Mouse (Mus musculus) spleen, postnatal 36 days (tissue): ENCODE results near the gene Tcf20.
A peak's percentile ranks its signal among the peaks of the same experiment; 100 is the strongest.
"Not testable (repeated sequence)": the region's sequence is repeated elsewhere in the genome, so short reads cannot be mapped to it uniquely, and the experiment has no call there.

Experiments used
- DNase-seq, 2 experiments: peaks; one replicate each; pipeline ENCODE4 v3.0.0; 2022; ENCODE audit warnings: low spot score in 2 of 2, mixed read lengths in 1 of 2

Gene Tcf20

DNA sequence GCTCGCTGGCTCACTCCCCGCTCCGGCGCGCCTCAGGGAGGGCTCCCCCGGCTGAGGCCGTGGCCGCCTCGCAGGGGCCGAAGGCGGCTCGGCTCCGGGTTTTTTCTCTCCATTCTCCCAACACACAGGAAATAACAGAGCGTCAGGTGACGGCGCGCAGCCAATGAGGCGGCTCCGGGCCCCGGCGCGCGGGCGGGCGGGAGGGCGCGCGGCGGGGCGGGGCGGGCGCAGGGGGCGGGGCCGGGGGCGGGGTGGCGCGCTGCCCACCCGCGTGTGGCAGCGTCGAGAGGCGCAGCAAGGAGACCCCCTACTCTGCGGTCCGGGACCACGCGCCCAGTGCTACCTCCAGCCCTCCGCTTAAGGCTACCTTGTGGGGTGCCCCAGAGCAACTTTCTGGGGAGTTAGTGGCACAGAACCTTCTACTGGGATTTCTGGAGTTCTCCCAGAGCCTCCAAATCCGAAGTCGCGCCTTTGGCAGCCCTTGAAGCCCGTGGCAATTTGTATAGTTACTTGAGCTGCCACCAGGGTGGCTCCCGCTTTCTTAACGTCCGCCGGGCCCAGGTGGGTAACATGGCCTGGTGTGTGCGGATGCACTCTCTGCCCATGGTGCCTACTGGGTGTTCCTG lies 87.9 kb downstream of the Tcf20 start:
- peak; percentile 85 to 87 for DNase-seq

DNA sequence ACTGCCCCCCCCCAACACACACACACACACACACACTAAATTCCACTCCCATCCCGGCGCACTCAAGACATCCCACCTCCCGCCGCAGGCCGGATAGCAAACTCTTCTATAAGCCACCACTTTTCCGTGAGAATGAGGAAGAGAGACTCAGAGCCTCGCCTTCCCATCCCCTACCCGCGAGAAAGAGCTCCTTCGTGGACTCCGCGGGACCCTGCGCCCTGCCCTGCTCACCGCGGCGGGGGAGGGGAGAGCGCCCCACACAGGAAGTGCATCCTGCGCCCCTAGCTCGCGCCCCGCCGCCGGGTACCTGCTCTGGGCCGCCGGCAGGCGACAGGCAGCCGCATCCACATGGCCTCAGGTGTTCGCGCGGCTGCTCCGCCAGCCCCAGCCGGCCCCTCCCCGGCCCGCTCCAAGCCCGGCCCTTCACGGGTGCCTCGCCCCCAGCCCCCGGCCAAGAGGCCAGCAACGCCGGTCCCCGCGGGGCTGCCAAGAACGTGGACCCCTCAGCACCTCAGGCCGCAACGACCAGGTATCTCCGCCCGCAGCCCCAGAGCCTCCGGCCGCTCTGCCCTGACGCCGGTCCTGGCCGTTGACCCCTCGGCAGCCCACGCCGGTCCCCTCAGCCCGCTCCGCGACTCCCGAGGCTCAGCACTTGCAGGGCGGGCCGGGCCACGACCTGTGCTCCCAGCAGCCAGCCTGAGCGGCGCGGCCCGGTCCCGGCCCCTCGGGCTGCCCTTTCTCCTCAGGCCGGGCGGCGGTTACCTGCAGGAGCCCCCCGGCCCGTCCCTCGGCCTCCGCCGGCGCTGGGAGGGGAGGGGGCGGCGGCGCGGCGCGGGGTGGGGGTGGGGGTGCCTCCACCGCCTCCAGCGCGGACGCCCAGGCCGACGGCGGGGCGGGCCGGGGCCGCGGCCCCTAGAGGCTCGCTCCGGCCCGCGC lies 88.7 kb downstream of the Tcf20 start:
- DNase-seq, result peak; percentile 76 to 77

GRCm38 (mm10) chr15:82898141-82898739 lies 89.4 kb downstream of the Tcf20 start:
- DNase-seq, result no peak

GRCm38 (mm10) chr15:82896336-82896735 lies 91.3 kb downstream of the Tcf20 start:
- DNase-seq, result no peak

GRCm38 (mm10) chr15:82890470-82890869 lies 97.2 kb downstream of the Tcf20 start:
- no peak for DNase-seq

GRCm38 (mm10) chr15:82889426-82889825 lies 98.2 kb downstream of the Tcf20 start:
- DNase-seq, result no peak

DNA sequence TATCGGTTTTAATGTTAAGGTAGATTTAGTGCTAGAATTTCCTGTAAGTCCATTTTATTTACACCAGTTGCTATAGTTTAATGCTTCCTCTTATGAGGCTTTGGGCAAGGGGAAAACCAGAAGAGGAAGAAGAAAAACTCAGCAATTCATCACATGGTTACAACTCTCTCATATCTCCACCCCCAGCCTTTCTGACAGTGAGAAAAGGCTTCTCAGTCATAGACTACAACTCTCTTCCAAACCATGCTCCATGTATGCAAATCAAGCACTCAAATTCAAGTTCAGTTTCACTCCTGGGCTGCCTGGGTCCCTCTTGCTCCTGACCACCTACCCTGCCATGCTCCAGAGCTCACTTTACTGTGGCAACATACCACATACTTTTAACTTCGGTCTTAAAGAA lies 99.2 kb downstream of the Tcf20 start:
- peak; percentile 55 to 71 for DNase-seq

- DNase-seq, result no peak
Measured at GRCm38 (mm10) chr15:82877309-82877708, 110.4 kb downstream of the Tcf20 start.

GRCm38 (mm10) chr15:82876863-82877262 lies 110.8 kb downstream of the Tcf20 start:
- DNase-seq, result no peak

DNA sequence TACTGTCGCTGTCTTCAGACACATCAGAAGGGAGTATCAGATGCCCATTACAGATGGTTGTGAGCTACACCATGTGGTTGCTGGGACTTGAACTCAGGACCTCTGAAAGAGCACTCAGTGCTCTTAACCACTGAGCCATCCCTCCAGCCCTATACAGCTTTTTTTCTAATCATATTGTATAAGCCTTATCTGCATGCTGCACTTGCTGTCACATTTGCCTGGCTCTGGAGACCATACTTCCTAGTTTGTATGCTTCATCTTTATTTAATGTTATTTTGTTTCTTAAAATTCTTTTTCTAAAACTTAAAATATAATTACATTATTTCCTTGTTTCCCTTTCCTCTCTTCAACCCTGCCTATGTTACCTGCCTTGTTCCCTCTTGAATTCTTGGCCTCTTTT lies 115.6 kb downstream of the Tcf20 start:
- no peak for DNase-seq

- DNase-seq, result not testable (repeated sequence)
Measured at GRCm38 (mm10) chr15:82866286-82866685, 121.4 kb downstream of the Tcf20 start.

GRCm38 (mm10) chr15:82863674-82864073 lies 124.0 kb downstream of the Tcf20 start:
- DNase-seq, result no peak

GRCm38 (mm10) chr15:82856652-82857378 lies 130.9 kb downstream of the Tcf20 start:
- no peak for DNase-seq

DNA sequence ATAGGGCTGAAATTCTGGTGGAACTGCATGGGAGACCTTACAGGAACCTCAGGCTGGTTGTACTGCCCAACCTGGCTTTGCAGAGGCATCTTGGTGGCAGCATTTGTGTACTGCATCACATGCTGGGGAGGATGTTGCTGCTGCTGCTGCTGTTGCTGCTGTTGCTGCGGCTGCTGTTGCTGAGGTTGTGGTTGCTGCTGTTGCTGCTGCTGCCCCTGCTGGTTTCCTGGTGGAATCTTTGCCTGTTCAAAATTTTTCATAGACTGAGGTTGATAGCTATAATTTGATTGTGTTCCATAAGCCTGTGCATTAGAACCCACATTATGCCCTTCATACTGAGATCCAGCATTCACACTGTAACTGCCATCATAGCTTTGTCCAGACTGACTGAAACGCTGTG lies 131.6 kb downstream of the Tcf20 start:
- DNase-seq, result no peak

- no peak for DNase-seq
Measured at GRCm38 (mm10) chr15:82839146-82839545, 148.5 kb downstream of the Tcf20 start.

GRCm38 (mm10) chr15:82829917-82830316 lies 157.8 kb downstream of the Tcf20 start:
- DNase-seq, result no peak

DNA sequence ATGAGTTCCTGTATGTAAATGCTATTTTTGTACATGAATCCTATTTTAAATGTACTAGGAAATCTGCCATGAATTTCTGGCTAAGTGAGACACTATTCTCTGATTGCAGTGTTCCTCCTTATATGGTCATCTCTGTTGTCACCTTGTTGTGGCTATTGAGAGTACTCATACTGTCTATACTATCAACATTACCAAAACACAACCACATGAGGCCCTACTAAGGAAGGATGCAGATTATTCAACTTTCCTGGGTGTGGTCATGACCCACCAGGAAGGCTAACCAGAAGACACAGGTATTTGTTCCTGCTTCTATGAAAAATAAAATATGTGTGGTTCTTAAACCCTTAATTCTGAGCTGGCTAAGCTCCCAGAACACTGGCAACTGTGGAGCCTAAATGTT lies 161.8 kb downstream of the Tcf20 start:
- DNase-seq, result no peak

DNA sequence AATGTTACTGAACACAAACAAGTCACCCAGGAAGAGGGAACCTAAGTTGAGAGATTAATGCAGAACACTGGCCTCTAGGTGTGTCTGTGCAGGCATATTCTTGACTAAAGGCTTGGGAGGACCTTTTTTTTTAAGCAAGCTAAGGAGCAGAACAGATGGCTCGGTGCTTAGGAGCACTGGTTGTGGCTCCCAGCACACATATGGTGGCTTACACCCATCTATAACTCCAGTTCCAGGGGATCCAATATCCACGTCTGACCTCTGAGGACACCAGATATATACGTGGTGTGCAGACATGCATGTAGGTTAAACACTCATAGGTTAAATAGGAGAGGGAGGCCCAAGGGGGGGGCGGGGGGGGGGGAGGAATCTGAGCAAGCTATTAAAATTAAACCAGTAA lies 165.3 kb downstream of the Tcf20 start:
- DNase-seq, result no peak

- no peak for DNase-seq
Measured at GRCm38 (mm10) chr15:82821657-82822056, 166.0 kb downstream of the Tcf20 start.

GRCm38 (mm10) chr15:82815296-82815695 lies 172.4 kb downstream of the Tcf20 start:
- no peak for DNase-seq

GRCm38 (mm10) chr15:82814806-82815205 lies 172.9 kb downstream of the Tcf20 start:
- peak; percentile 26 to 36 for DNase-seq

DNA sequence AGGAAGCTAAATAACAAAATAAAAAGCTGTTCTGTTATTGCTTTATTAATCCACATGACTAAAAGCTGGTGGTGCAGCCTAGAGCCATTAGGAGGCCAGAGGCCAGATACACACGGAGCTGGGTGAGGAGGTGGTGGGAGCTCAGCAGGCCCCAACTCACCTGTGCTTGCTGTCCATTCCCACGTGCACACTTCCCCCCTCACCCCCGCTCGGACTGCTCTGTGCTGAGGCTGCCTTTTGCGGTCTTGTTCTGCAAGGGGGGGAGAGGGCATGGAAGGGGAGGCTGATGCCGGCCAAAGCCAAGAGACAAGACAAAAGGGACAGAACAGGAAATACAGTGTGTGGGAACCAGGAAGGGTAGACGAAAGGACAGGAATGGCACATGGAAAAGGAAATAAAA lies 173.4 kb downstream of the Tcf20 start:
- DNase-seq, result no peak
